Mouse (Mus musculus): Measurements from ENCODE around the gene Lingo4. TPM values are rescaled to one million over a fixed set of nuclear protein-coding genes. Genes with fewer than 3 reads are reported as not detected.
A peak's percentile ranks its signal among the peaks of the same experiment; 100 is the strongest.

Gene Lingo4
- polyA plus RNA-seq, 1 experiment from 2014 or later = not detected

- H3K4me2 ChIP-seq = peak within 1 kb of the TSS; percentile 85
- H3K9me3 ChIP-seq (ENCODE audit: control insufficient read depth, low read length) = no peaks in the 10 kb centered on the region
- peaks cover 3% of the 10 kb centered on the region for H3K4me1 ChIP-seq (replicated peaks; ENCODE audit: control insufficient read depth, insufficient read depth, low read length)
- WGBS = under 1% methylated on average over 39 of the region's 39 CpGs
- ATAC-seq (replicated peaks; ENCODE audit: low FRiP score) (peak; percentile 97), DNase-seq (ENCODE audit: low spot score) (peak; percentile 97)
- peak within 1 kb of the TSS; percentile 96 for H3K9ac ChIP-seq (ENCODE audit: low read depth, low read length)
- H3K27ac ChIP-seq (ENCODE audit: low read depth, low read length) = peak within 1 kb of the TSS; percentile 71
- no peaks in the 10 kb centered on the region for H3K27me3 ChIP-seq (replicated peaks; ENCODE audit: control insufficient read depth, insufficient read depth, low read length)
- H3K4me3 ChIP-seq (ENCODE audit: low read depth, low read length) = peak within 1 kb of the TSS; percentile 96
- peaks cover 21% of the 10 kb centered on the region for H3K36me3 ChIP-seq (ENCODE audit: control insufficient read depth, insufficient read depth, low read length)
Observed at GRCm38 (mm10) chr3:94442951-94443596, 44.8 kb downstream of the Lingo4 start, which contains the start of gene Mrpl9. Mrpl9 (plus strand) TSS chr3:94443318.

DNA sequence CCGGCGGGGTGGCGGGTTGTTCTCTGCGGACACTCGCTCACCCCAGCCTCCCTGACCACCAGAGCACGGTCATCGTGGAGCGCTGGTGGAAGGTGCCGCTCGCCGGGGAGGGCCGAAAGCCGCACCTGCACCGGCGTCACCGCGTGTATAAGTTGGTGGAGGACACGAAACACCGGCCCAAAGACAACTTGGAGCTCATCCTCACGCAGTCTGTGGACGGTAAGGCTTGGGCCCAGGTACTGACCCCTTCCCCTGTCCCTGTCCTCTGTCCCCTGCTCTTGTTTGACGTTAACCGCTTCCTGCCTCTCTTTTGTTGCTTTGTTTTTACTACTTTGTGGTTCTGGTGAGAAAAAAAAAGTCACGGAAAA is 45.3 kb downstream of the Lingo4 start, which contains the start of gene Oaz3:
TSS of gene Oaz3 (minus strand) at position 319 of the 368 bp plus-strand sequence.
- peaks cover 3% of the 10 kb centered on the region for H3K4me1 ChIP-seq (replicated peaks; ENCODE audit: control insufficient read depth, insufficient read depth, low read length)
- H3K4me3 ChIP-seq (ENCODE audit: low read depth, low read length) = peak within 1 kb of the TSS; percentile 96
- WGBS = under 1% methylated on average over 24 of the region's 24 CpGs
- no peaks in the 10 kb centered on the region for H3K9me3 ChIP-seq (ENCODE audit: control insufficient read depth, low read length)
- DNase-seq (ENCODE audit: low spot score) (no peak), ATAC-seq (replicated peaks; ENCODE audit: low FRiP score) (peak; percentile 51)
- peaks cover 24% of the 10 kb centered on the region for H3K36me3 ChIP-seq (ENCODE audit: control insufficient read depth, insufficient read depth, low read length)
- H3K4me2 ChIP-seq = peak within 1 kb of the TSS; percentile 85
- H3K9ac ChIP-seq (ENCODE audit: low read depth, low read length) = peak within 1 kb of the TSS; percentile 96
- no peaks in the 10 kb centered on the region for H3K27me3 ChIP-seq (replicated peaks; ENCODE audit: control insufficient read depth, insufficient read depth, low read length)
- peak within 1 kb of the TSS; percentile 71 for H3K27ac ChIP-seq (ENCODE audit: low read depth, low read length)

GRCm38 (mm10) chr3:94449377-94449776 is 51.1 kb downstream of the Lingo4 start:
- no peak for ATAC-seq (replicated peaks; ENCODE audit: low FRiP score)
- no peak overlapping the region for H3K4me2 ChIP-seq
- H3K36me3 ChIP-seq (ENCODE audit: control insufficient read depth, insufficient read depth, low read length) = peaks cover 27% of the 10 kb centered on the region
- no peak overlapping the region for H3K9ac ChIP-seq (ENCODE audit: low read depth, low read length)
- no peak overlapping the region for H3K4me3 ChIP-seq (ENCODE audit: low read depth, low read length)
- no peaks in the 10 kb centered on the region for H3K27me3 ChIP-seq (replicated peaks; ENCODE audit: control insufficient read depth, insufficient read depth, low read length)
- no peaks in the 10 kb centered on the region for H3K9me3 ChIP-seq (ENCODE audit: control insufficient read depth, low read length)
- H3K27ac ChIP-seq (ENCODE audit: low read depth, low read length) = no peak overlapping the region
- peaks cover under 1% of the 10 kb centered on the region for H3K4me1 ChIP-seq (replicated peaks; ENCODE audit: control insufficient read depth, insufficient read depth, low read length)
- WGBS = 93% methylated on average over 2 of the region's 2 CpGs
- no peak for DNase-seq (ENCODE audit: low spot score)

Other genes with a start within 250 kb of the Lingo4 start
- not detected in 2 replicates for gene Gm10696, start 220.3 kb upstream of the Lingo4 start, polyA plus RNA-seq (2014; fragmentation: Nextera tagmentation; extraction: Ambion mirVana)
- not detected in 2 replicates for gene Gm5286, start 201.8 kb upstream of the Lingo4 start, polyA plus RNA-seq (2014; fragmentation: Nextera tagmentation; extraction: Ambion mirVana)
- gene Gm4778, start 134.5 kb upstream of the Lingo4 start, polyA plus RNA-seq (2014; fragmentation: Nextera tagmentation; extraction: Ambion mirVana) = not detected in 2 replicates
- 4.7 and 6.2 TPM in 2 replicates for gene Them4, start 88.4 kb upstream of the Lingo4 start, polyA plus RNA-seq (2014; fragmentation: Nextera tagmentation; extraction: Ambion mirVana)
- not detected in 2 replicates for gene Them5, start 56.4 kb upstream of the Lingo4 start, polyA plus RNA-seq (2014; fragmentation: Nextera tagmentation; extraction: Ambion mirVana)
- 0.25 TPM in 1 of 2 replicates, not detected in the other for gene C2cd4d, start 36.1 kb upstream of the Lingo4 start, polyA plus RNA-seq (2014; fragmentation: Nextera tagmentation; extraction: Ambion mirVana)
- gene Rorc, start 25.7 kb upstream of the Lingo4 start, polyA plus RNA-seq (2014; fragmentation: Nextera tagmentation; extraction: Ambion mirVana) = 0.43 and 1.0 TPM in 2 replicates
- gene Tdrkh, start 14.8 kb downstream of the Lingo4 start, polyA plus RNA-seq (2014; fragmentation: Nextera tagmentation; extraction: Ambion mirVana) = 10.4 and 11.4 TPM in 2 replicates
- gene Mrpl9, start 44.8 kb downstream of the Lingo4 start, polyA plus RNA-seq (2014; fragmentation: Nextera tagmentation; extraction: Ambion mirVana) = 84.9 and 87.3 TPM in 2 replicates
- 0.51 and 0.53 TPM in 2 replicates for gene Oaz3, start 45.4 kb downstream of the Lingo4 start, polyA plus RNA-seq (2014; fragmentation: Nextera tagmentation; extraction: Ambion mirVana)
- gene Celf3, start 79.8 kb downstream of the Lingo4 start, polyA plus RNA-seq (2014; fragmentation: Nextera tagmentation; extraction: Ambion mirVana) = 2.9 and 3.8 TPM in 2 replicates
- 0.53 TPM in 1 of 2 replicates, not detected in the other for gene Riiad1, start 81.8 kb downstream of the Lingo4 start, polyA plus RNA-seq (2014; fragmentation: Nextera tagmentation; extraction: Ambion mirVana)
- gene Snx27, start 184.2 kb downstream of the Lingo4 start, polyA plus RNA-seq (2014; fragmentation: Nextera tagmentation; extraction: Ambion mirVana) = 24.4 and 24.7 TPM in 2 replicates
- not detected in 2 replicates for gene Gm10972, start 244.6 kb downstream of the Lingo4 start, polyA plus RNA-seq (2014; fragmentation: Nextera tagmentation; extraction: Ambion mirVana)

All from liver, embryonic 11.5 days (tissue).